Mouse (Mus musculus) kidney, adult 2 months (tissue): ENCODE measurements around the gene 1500009C09Rik.

Experiments
- CTCF ChIP-seq: fragments of 200-500 bp; conservative IDR thresholded peaks from 2 replicates; pipeline ENCODE4 v1.5.1; 2011; ENCODE audit warnings: low read depth, mild to moderate bottlenecking, control low read depth, low read length, moderate library complexity, mixed read lengths; ENCODE audit not compliant: insufficient read depth, insufficient read length
- POLR2A ChIP-seq: fragments of 200-500 bp; IDR thresholded peaks from one replicate; pipeline ENCODE4 v1.6.1; 2011; ENCODE audit warnings: low read depth, low read length, control low read depth

DNA sequence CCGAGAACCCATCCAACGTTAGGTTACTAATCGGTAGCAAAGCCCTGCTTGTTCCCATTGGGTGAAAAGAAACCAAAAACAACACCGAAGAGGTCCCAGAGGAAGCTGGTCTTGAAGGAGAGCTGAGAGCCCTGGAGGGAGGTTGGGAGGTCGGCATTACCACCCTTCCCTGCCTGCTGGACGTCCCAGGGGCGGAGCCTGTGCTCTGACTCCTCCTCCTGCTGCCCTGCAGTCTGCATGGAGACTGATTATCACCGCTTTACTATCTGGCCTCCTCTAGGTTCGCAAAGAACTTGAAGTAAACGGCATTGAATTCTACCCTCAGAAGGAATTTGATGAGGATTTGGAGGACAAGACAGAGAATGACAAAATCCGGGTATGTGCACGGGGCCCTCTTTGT lies 34.0 kb downstream of the 1500009C09Rik start:
- TF ChIP-seq CTCF (no peak), POLR2A (no peak)
